Mouse (Mus musculus) neural tube, embryonic 15.5 days (tissue): ENCODE results near the gene Rorc. TPM values are rescaled to one million over a fixed set of nuclear protein-coding genes. Genes with fewer than 3 reads are reported as not detected.
A peak's percentile ranks its signal among the peaks of the same experiment; 100 is the strongest.

ENCODE experiments used
- ATAC-seq: fragments of 200-750 bp; cut with Nextera tagmentation; 2 replicates; pipeline ENCODE4 v1.8.0; 2017; ENCODE audit warnings: mild to moderate bottlenecking, moderate TSS enrichment, moderate library complexity; ENCODE audit not compliant: low FRiP score
- H3K27ac ChIP-seq: fragments of 300-500 bp; sonication (generic); replicated peaks from 2 replicates; pipeline ENCODE4 v1.5.1; 2015; ENCODE audit warnings: mild to moderate bottlenecking, inconsistent platforms
- H3K27me3 ChIP-seq: fragments of 300-500 bp; sonication (generic); replicated peaks from 2 replicates; pipeline ENCODE4 v1.6.1; 2015; ENCODE audit warnings: inconsistent platforms
- H3K36me3 ChIP-seq: fragments of 300-500 bp; sonication (generic); 2 replicates; pipeline ENCODE4 v1.6.1; 2015; ENCODE audit warnings: inconsistent platforms
- H3K4me1 ChIP-seq: fragments of 300-500 bp; sonication (generic); 2 replicates; pipeline ENCODE4 v1.6.1; 2015; ENCODE audit warnings: inconsistent platforms
- H3K4me2 ChIP-seq: fragments of 300-500 bp; sonication (generic); 2 replicates; pipeline ENCODE4 v1.6.1; 2015; ENCODE audit warnings: inconsistent platforms, mild to moderate bottlenecking, moderate library complexity
- H3K4me3 ChIP-seq: fragments of 300-500 bp; sonication (generic); replicated peaks from 2 replicates; pipeline ENCODE4 v1.5.1; 2015; ENCODE audit warnings: mild to moderate bottlenecking, inconsistent platforms
- H3K9ac ChIP-seq: fragments of 300-500 bp; sonication (generic); replicated peaks from 2 replicates; pipeline ENCODE4 v1.6.1; 2015; ENCODE audit warnings: mild to moderate bottlenecking, inconsistent platforms
- H3K9me3 ChIP-seq: fragments of 300-500 bp; sonication (generic); replicated peaks from 2 replicates; pipeline ENCODE4 v1.6.1; 2016; ENCODE audit warnings: inconsistent platforms
- WGBS: fragments of 180-500 bp; shearing (Covaris S2); methylation state at CpG from one replicate; pipeline ENCODE4 v1.1.7; 2015; ENCODE audit warnings: mixed read lengths; 5-methylcytosine and 5-hydroxymethylcytosine counted together
- polyA plus RNA-seq: library from polyadenylated mRNA; unstranded; fragments of >200 nt; fragmentation: Nextera tagmentation; extraction: Ambion mirVana; gene quantifications from 2 replicates; pipeline ENCODE4 v1.2.1, GENCODE M21; 2015

Rorc gene
- polyA plus RNA-seq, 1 experiment from 2014 or later: 0.31 TPM

DNA sequence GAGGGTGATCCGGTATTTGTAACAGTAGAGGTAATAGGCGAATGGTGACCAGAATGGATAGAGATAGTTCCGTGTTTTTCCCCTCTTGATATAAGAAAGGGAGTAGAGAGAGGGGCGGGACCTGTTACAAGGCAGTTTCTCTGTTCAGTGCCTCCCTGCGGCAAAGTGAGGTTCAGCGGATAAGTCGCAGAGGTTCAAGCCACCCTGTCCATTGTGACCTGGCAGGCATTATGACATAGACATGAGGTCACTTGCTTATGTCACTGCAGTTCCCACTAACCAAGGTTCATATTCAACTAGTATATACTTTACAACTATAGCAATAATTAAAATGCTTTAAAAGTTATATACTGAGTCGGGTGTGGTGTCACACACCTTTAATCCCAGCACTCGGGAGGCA, 63.8 kb downstream of the Rorc start:
- H3K4me1 ChIP-seq: no peaks in the 10 kb centered on the region
- H3K36me3 ChIP-seq: peaks cover 3% of the 10 kb centered on the region; the same call in 1 of the 2 replicates
- no peak overlapping the region for H3K27ac ChIP-seq
- H3K4me2 ChIP-seq: no peak overlapping the region
- no peak for ATAC-seq
- no peak overlapping the region for H3K9ac ChIP-seq
- 85% methylated on average over 9 of the region's 9 CpGs for WGBS
- no peaks in the 10 kb centered on the region for H3K9me3 ChIP-seq
- peaks cover 6% of the 10 kb centered on the region; the same call in 1 of the 2 replicates for H3K27me3 ChIP-seq
- no peak overlapping the region for H3K4me3 ChIP-seq

DNA sequence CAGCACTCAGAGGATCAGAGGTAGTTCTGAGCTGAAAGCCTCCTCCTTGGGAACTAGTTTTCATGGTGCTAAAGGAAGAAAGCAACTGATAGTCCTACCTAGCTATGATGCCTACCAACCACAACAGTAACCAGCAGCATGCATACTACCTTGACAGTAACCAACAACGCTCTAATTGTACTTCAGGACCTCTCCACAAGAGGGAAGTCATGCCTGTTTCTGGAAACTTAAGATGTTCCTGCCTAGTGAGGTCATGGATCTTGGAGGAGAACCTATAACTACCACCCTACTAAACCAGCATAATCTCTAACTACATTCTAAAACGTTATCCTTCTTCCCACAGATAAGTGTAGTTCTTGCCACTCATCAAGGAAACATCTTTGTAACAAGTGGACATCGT, 68.6 kb downstream of the Rorc start:
- 46% methylated on average over 3 of the region's 3 CpGs for WGBS
- peaks cover 16% of the 10 kb centered on the region for H3K4me1 ChIP-seq
- no peak for ATAC-seq
- H3K27ac ChIP-seq: no peak overlapping the region
- H3K27me3 ChIP-seq: peaks cover 6% of the 10 kb centered on the region; the same call in 1 of the 2 replicates
- no peaks in the 10 kb centered on the region for H3K9me3 ChIP-seq
- peaks cover 17% of the 10 kb centered on the region for H3K36me3 ChIP-seq
- H3K4me3 ChIP-seq: no peak overlapping the region
- no peak overlapping the region for H3K4me2 ChIP-seq
- no peak overlapping the region for H3K9ac ChIP-seq

DNA sequence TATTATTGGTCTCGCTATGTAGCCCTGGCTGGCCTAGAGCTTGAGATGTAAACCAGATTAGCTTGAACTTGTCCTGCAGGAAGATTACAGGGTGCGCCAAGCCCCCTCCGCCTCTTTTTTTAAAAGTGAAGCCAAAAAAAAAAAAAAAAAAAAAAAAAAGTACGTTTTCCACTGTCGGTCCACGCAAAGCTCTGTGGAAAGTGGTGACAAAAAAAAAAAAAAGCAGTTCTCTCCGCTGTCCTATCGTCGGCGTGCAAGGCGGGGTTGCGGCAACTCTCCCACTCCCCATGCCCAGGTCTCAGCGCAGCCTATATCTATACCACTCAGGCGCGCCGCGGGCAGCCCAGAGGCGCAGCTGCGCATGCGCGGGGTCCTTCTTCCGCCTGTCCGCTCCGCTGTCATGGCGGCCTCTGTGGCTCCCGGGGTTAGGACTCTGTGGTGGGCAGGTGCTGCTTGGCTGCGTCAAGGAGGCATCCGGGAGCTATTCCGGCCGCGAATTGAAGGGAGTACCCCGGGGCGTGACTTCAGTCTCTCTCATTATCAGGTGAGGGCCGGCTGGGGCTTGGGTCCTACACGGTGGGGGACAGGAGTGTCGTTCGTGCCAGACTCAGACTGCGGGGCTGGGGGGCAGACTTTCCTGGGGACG, 70.5 kb downstream of the Rorc start, which contains the start of gene Mrpl9:
Gene Mrpl9, plus strand, starts transcription at position 368 of the 646 bp plus-strand sequence.
- WGBS: 1% methylated on average over 38 of the region's 39 CpGs
- Histone ChIP-seq H3K9ac (peak within 1 kb of the TSS; percentile 86), H3K27ac (peak within 1 kb of the TSS; percentile 78), H3K4me3 (peak within 1 kb of the TSS; percentile 83), H3K4me2 (peak within 1 kb of the TSS; percentile 69), H3K36me3 (peaks cover 36% of the 10 kb centered on the region), H3K27me3 (peaks cover 6% of the 10 kb centered on the region; the same call in 1 of the 2 replicates), H3K9me3 (no peaks in the 10 kb centered on the region), H3K4me1 (peaks cover 16% of the 10 kb centered on the region)
- peak; percentile 98 for ATAC-seq

DNA sequence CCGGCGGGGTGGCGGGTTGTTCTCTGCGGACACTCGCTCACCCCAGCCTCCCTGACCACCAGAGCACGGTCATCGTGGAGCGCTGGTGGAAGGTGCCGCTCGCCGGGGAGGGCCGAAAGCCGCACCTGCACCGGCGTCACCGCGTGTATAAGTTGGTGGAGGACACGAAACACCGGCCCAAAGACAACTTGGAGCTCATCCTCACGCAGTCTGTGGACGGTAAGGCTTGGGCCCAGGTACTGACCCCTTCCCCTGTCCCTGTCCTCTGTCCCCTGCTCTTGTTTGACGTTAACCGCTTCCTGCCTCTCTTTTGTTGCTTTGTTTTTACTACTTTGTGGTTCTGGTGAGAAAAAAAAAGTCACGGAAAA, 71.0 kb downstream of the Rorc start, which contains the start of gene Oaz3:
Gene Oaz3, minus strand, starts transcription at position 319 of the 368 bp plus-strand sequence.
- Histone ChIP-seq H3K9ac (peak within 1 kb of the TSS; percentile 86), H3K27ac (peak within 1 kb of the TSS; percentile 78), H3K4me1 (peaks cover 16% of the 10 kb centered on the region), H3K4me3 (peak within 1 kb of the TSS; percentile 83), H3K9me3 (no peaks in the 10 kb centered on the region), H3K4me2 (peak within 1 kb of the TSS; percentile 69), H3K36me3 (peaks cover 40% of the 10 kb centered on the region), H3K27me3 (peaks cover 6% of the 10 kb centered on the region; the same call in 1 of the 2 replicates)
- ATAC-seq: peak; percentile 68
- under 1% methylated on average over 24 of the region's 24 CpGs for WGBS

Other genes with a start within 250 kb of the Rorc start
- gene Gm10696, start 194.6 kb upstream of the Rorc start, polyA plus RNA-seq: not detected in 2 replicates
- gene Gm5286, start 176.1 kb upstream of the Rorc start, polyA plus RNA-seq: not detected in 2 replicates
- gene Gm4778, start 108.8 kb upstream of the Rorc start, polyA plus RNA-seq: not detected in 2 replicates
- 54.9 and 63.1 TPM in 2 replicates for gene Them4, start 62.7 kb upstream of the Rorc start, polyA plus RNA-seq
- gene Them5, start 30.7 kb upstream of the Rorc start, polyA plus RNA-seq: 0.60 and 0.77 TPM in 2 replicates
- gene C2cd4d, start 10.4 kb upstream of the Rorc start, polyA plus RNA-seq: 2.1 and 2.9 TPM in 2 replicates
- gene Lingo4, start 25.7 kb downstream of the Rorc start, polyA plus RNA-seq: 2.4 and 2.5 TPM in 2 replicates
- gene Tdrkh, start 40.5 kb downstream of the Rorc start, polyA plus RNA-seq: 39.2 and 43.5 TPM in 2 replicates
- 61.8 and 63.3 TPM in 2 replicates for gene Mrpl9, start 70.5 kb downstream of the Rorc start, polyA plus RNA-seq
- 0.78 and 0.97 TPM in 2 replicates for gene Oaz3, start 71.1 kb downstream of the Rorc start, polyA plus RNA-seq
- gene Celf3, start 105.5 kb downstream of the Rorc start, polyA plus RNA-seq: 157 and 210 TPM in 2 replicates
- 14.1 and 16.1 TPM in 2 replicates for gene Riiad1, start 107.5 kb downstream of the Rorc start, polyA plus RNA-seq
- 96.2 and 96.6 TPM in 2 replicates for gene Snx27, start 209.9 kb downstream of the Rorc start, polyA plus RNA-seq